ENCODE assay signal across 12 mouse cellular contexts in the genomic region with DNA sequence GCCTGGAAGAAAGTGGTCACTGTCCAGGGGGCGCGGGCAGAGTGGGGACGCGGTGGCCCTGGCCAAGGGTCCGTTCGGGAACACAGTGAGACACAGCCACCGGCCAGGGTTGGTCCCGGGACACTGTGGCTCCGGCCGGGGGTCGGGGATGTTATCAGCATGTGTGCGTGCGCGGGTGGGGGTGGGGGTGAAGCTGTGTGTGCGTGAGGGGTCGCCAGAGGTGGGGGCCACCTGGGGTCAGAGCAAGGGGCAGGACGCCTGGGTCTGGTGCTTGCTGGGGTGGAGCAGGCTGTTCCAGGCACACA. TPM values are rescaled to one million over a fixed set of nuclear protein-coding genes. Genes with fewer than 3 reads are reported as not detected.
DNase-seq lines count a peak whose midpoint lies in the region; ATAC-seq and TF ChIP-seq lines count a peak whose summit lies in the region.
"Had no signal": no experiment of that assay in that cellular context is flagged by ENCODE, and none has a peak within 500 bp of the region (broad histone marks: within the 10 kb centered on the region; RNA-seq: fewer than 3 reads in every experiment).

No protein-coding gene starts in this region.

- H3K27ac ChIP-seq in heart, embryonic 14.5 days (replicated peaks in 1 of 2; ENCODE audit: control insufficient read depth in 1 of 2, insufficient read depth in 1 of 2, low read depth in 2 of 2, low read length in 2 of 2) = no peak overlapping the region
- no peak overlapping the region for H3K27ac ChIP-seq in embryonic facial prominence, embryonic 12.5 days
- no peak overlapping the region for H3K27ac ChIP-seq in hindbrain, postnatal 0 days
- no peak overlapping the region for H3K27ac ChIP-seq in midbrain, embryonic 13.5 days

- no peak for DNase-seq in heart, adult 18-20 months
- DNase-seq in hindbrain, postnatal 0 days (ENCODE audit: low spot score) = no peak
- DNase-seq in layer of hippocampus, adult 9-11 months = no peak
- no peak for DNase-seq in right cerebral cortex, postnatal 10 days (ENCODE audit: low spot score in 2 of 2)
- DNase-seq: lung, postnatal 10 days; thymus, postnatal 4 days had no signal

- no peak for ATAC-seq in heart, embryonic 14.5 days (ENCODE audit: insufficient number of reproducible peaks, insufficient read depth, low FRiP score, low read depth)
- no peak for ATAC-seq in embryonic facial prominence, embryonic 12.5 days (ENCODE audit: insufficient number of reproducible peaks, insufficient read depth, low FRiP score, low TSS enrichment)
- no peak for ATAC-seq in hindbrain, postnatal 0 days
- ATAC-seq in midbrain, embryonic 13.5 days = 0 out of 2 replicates have a peak, but pooled peaks have one; percentile 9
- ATAC-seq in CD4-positive, CD25-positive, alpha-beta regulatory T cell, adult 4 months = no peak

- no peak for TF ChIP-seq CTCF in hindbrain, postnatal 0 days (IDR thresholded peaks at IDR 0.05; ENCODE audit: low read depth)

- no peaks in the 10 kb centered on the region for H3K9me3 ChIP-seq in heart, embryonic 14.5 days (ENCODE audit: control insufficient read depth, low read length)
- no peaks in the 10 kb centered on the region for H3K9me3 ChIP-seq in embryonic facial prominence, embryonic 12.5 days
- no peaks in the 10 kb centered on the region for H3K9me3 ChIP-seq in hindbrain, postnatal 0 days (ENCODE audit: low read length)
- no peaks in the 10 kb centered on the region for H3K9me3 ChIP-seq in midbrain, embryonic 13.5 days

- H3K4me1 ChIP-seq in heart, embryonic 14.5 days (ENCODE audit: control insufficient read depth in 2 of 2, insufficient read depth in 2 of 2, low read length in 2 of 2) = peaks cover 0 to 4% of the 10 kb centered on the region in 2 experiments; a peak in 1 of 4 replicates
- H3K4me1 ChIP-seq in embryonic facial prominence, embryonic 12.5 days = peaks cover 15% of the 10 kb centered on the region; the same call in 1 of the 2 replicates
- no peaks in the 10 kb centered on the region; the same call in 1 of the 2 replicates for H3K4me1 ChIP-seq in hindbrain, postnatal 0 days (ENCODE audit: insufficient read depth, low read length)
- H3K4me1 ChIP-seq in midbrain, embryonic 13.5 days (replicated peaks) = peaks cover 16% of the 10 kb centered on the region

- peak overlapping the region; percentile 44 for H3K4me2 ChIP-seq in heart, embryonic 14.5 days (ENCODE audit: low read length)
- H3K4me2 ChIP-seq in embryonic facial prominence, embryonic 12.5 days (replicated peaks) = peak overlapping the region; percentile 67
- H3K4me2 ChIP-seq in hindbrain, postnatal 0 days (ENCODE audit: low read depth, low read length) = peak overlapping the region; percentile 32
- H3K4me2 ChIP-seq in midbrain, embryonic 13.5 days (replicated peaks) = peak overlapping the region; percentile 55

- peak overlapping the region in 1 of 2 experiments; percentile 9; a peak in 1 of 4 replicates for H3K4me3 ChIP-seq in heart, embryonic 14.5 days (ENCODE audit: control insufficient read depth in 1 of 2, insufficient read depth in 1 of 2, low read depth in 1 of 2, low read length in 2 of 2)
- H3K4me3 ChIP-seq in embryonic facial prominence, embryonic 12.5 days = peak overlapping the region; percentile 32
- H3K4me3 ChIP-seq in hindbrain, postnatal 0 days (ENCODE audit: low read length) = peak overlapping the region; percentile 9
- peak overlapping the region; percentile 23 for H3K4me3 ChIP-seq in midbrain, embryonic 13.5 days (replicated peaks)

- H3K27me3 ChIP-seq in heart, embryonic 14.5 days (ENCODE audit: control insufficient read depth, insufficient read depth, low read length) = peaks cover 44% of the 10 kb centered on the region
- peaks cover 21% of the 10 kb centered on the region; the same call in 1 of the 2 replicates for H3K27me3 ChIP-seq in embryonic facial prominence, embryonic 12.5 days
- H3K27me3 ChIP-seq in hindbrain, postnatal 0 days (ENCODE audit: insufficient read depth, low read length) = peaks cover 7% of the 10 kb centered on the region; the same call in 1 of the 2 replicates
- H3K27me3 ChIP-seq in midbrain, embryonic 13.5 days = peaks cover 12% of the 10 kb centered on the region; the same call in 1 of the 2 replicates

- 3% methylated on average over 17 of the region's 17 CpGs for WGBS in heart, embryonic 14.5 days
- WGBS in embryonic facial prominence, embryonic 12.5 days = under 1% methylated on average over 16 of the region's 17 CpGs
- 2% methylated on average over 17 of the region's 17 CpGs for WGBS in hindbrain, postnatal 0 days
- under 1% methylated on average over 15 of the region's 17 CpGs for WGBS in midbrain, embryonic 13.5 days

- no peak overlapping the region for H3K9ac ChIP-seq in heart, embryonic 14.5 days (ENCODE audit: low read length)
- peak overlapping the region; percentile 36; the same call in 1 of the 2 replicates for H3K9ac ChIP-seq in embryonic facial prominence, embryonic 12.5 days
- 0 out of 2 replicates have a peak overlapping the region, but pooled peaks have one; percentile 21 for H3K9ac ChIP-seq in hindbrain, postnatal 0 days (replicated peaks; ENCODE audit: low read length)
- peak overlapping the region; percentile 51; the same call in 1 of the 2 replicates for H3K9ac ChIP-seq in midbrain, embryonic 13.5 days (replicated peaks)

- no peaks in the 10 kb centered on the region for H3K36me3 ChIP-seq in heart, embryonic 14.5 days (ENCODE audit: control insufficient read depth, insufficient read depth, low read length)
- H3K36me3 ChIP-seq in embryonic facial prominence, embryonic 12.5 days = no peaks in the 10 kb centered on the region
- H3K36me3 ChIP-seq in hindbrain, postnatal 0 days (ENCODE audit: insufficient read depth, low read length) = no peaks in the 10 kb centered on the region
- H3K36me3 ChIP-seq in midbrain, embryonic 13.5 days = no peaks in the 10 kb centered on the region

RNA-seq across cellular contexts. Expression of gene Zan, which starts 8.9 kb away (rescaled TPM):
- polyA plus RNA-seq in heart, embryonic 14.5 days (2014; fragmentation: Nextera tagmentation; extraction: Ambion mirVana) = 0.11 and 0.16 TPM in 2 replicates
- total RNA-seq in heart, adult 18-20 months (2021) = not detected
- polyA plus RNA-seq in embryonic facial prominence, embryonic 12.5 days (2016; fragmentation: Nextera tagmentation; extraction: Ambion mirVana) = 0.17 and 0.28 TPM in 2 replicates
- 0.43 and 1.6 TPM in 2 replicates for total RNA-seq in hindbrain, postnatal 0 days (2014; rRNA removed)
- 0.15 and 0.25 TPM in 2 replicates for polyA plus RNA-seq in hindbrain, postnatal 0 days (2015; fragmentation: Nextera tagmentation; extraction: Ambion mirVana)
- polyA plus RNA-seq in midbrain, embryonic 13.5 days (2015; fragmentation: Nextera tagmentation; extraction: Ambion mirVana) = 0.08 and 0.12 TPM in 2 replicates
- polyA plus RNA-seq in CD4-positive, CD25-positive, alpha-beta regulatory T cell, adult 4 months (2017; shearing (Covaris generic)) = under 1 TPM; 0.27 to 0.39 TPM
- total RNA-seq: adrenal gland, adult 18-20 months had no signal

RNA-seq across cellular contexts. Expression of gene Pop7, which starts 16.5 kb away (rescaled TPM):
- 44.3 and 49.8 TPM in 2 replicates for polyA plus RNA-seq in heart, embryonic 14.5 days (2014; fragmentation: Nextera tagmentation; extraction: Ambion mirVana)
- total RNA-seq in heart, adult 18-20 months (2021) = 10 to 100 TPM; 13.9 to 15.0 TPM
- polyA plus RNA-seq in embryonic facial prominence, embryonic 12.5 days (2016; fragmentation: Nextera tagmentation; extraction: Ambion mirVana) = 54.0 and 56.4 TPM in 2 replicates
- total RNA-seq in hindbrain, postnatal 0 days (2014; rRNA removed) = 62.1 and 83.5 TPM in 2 replicates
- 82.2 and 85.3 TPM in 2 replicates for polyA plus RNA-seq in hindbrain, postnatal 0 days (2015; fragmentation: Nextera tagmentation; extraction: Ambion mirVana)
- polyA plus RNA-seq in midbrain, embryonic 13.5 days (2015; fragmentation: Nextera tagmentation; extraction: Ambion mirVana) = 74.0 and 82.0 TPM in 2 replicates
- polyA plus RNA-seq in CD4-positive, CD25-positive, alpha-beta regulatory T cell, adult 4 months (2017; shearing (Covaris generic)) = 10 to 100 TPM; 44.2 to 57.4 TPM

RNA-seq across cellular contexts. Expression of gene Gigyf1, which starts 32.5 kb away (rescaled TPM):
- polyA plus RNA-seq in heart, embryonic 14.5 days (2014; fragmentation: Nextera tagmentation; extraction: Ambion mirVana) = 8.7 and 9.6 TPM in 2 replicates
- total RNA-seq in heart, adult 18-20 months (2021) = 10 to 100 TPM; 31.2 to 32.5 TPM
- polyA plus RNA-seq in embryonic facial prominence, embryonic 12.5 days (2016; fragmentation: Nextera tagmentation; extraction: Ambion mirVana) = 17.4 and 18.1 TPM in 2 replicates
- total RNA-seq in hindbrain, postnatal 0 days (2014; rRNA removed) = 20.3 and 21.4 TPM in 2 replicates
- polyA plus RNA-seq in hindbrain, postnatal 0 days (2015; fragmentation: Nextera tagmentation; extraction: Ambion mirVana) = 15.1 and 16.2 TPM in 2 replicates
- 19.6 and 20.5 TPM in 2 replicates for polyA plus RNA-seq in midbrain, embryonic 13.5 days (2015; fragmentation: Nextera tagmentation; extraction: Ambion mirVana)
- 10 to 100 TPM; 35.6 to 36.1 TPM for polyA plus RNA-seq in CD4-positive, CD25-positive, alpha-beta regulatory T cell, adult 4 months (2017; shearing (Covaris generic))

RNA-seq across cellular contexts. Expression of gene Epo, which starts 47.2 kb away (rescaled TPM):
- not detected in 2 replicates for polyA plus RNA-seq in heart, embryonic 14.5 days (2014; fragmentation: Nextera tagmentation; extraction: Ambion mirVana)
- not detected for total RNA-seq in heart, adult 18-20 months (2021)
- polyA plus RNA-seq in embryonic facial prominence, embryonic 12.5 days (2016; fragmentation: Nextera tagmentation; extraction: Ambion mirVana) = 0.34 and 0.47 TPM in 2 replicates
- total RNA-seq in hindbrain, postnatal 0 days (2014; rRNA removed) = not detected in 2 replicates
- polyA plus RNA-seq in hindbrain, postnatal 0 days (2015; fragmentation: Nextera tagmentation; extraction: Ambion mirVana) = not detected in 2 replicates
- polyA plus RNA-seq in midbrain, embryonic 13.5 days (2015; fragmentation: Nextera tagmentation; extraction: Ambion mirVana) = not detected in 2 replicates
- polyA plus RNA-seq in CD4-positive, CD25-positive, alpha-beta regulatory T cell, adult 4 months (2017; shearing (Covaris generic)) = not detected
- total RNA-seq: adrenal gland, adult 18-20 months; hematopoietic stem cell, adult 5-6 weeks had no signal

RNA-seq across cellular contexts. Expression of gene Gnb2, which starts 47.5 kb away (rescaled TPM):
- 296 and 340 TPM in 2 replicates for polyA plus RNA-seq in heart, embryonic 14.5 days (2014; fragmentation: Nextera tagmentation; extraction: Ambion mirVana)
- 100 to 1,000 TPM; 233 to 247 TPM for total RNA-seq in heart, adult 18-20 months (2021)
- polyA plus RNA-seq in embryonic facial prominence, embryonic 12.5 days (2016; fragmentation: Nextera tagmentation; extraction: Ambion mirVana) = 382 and 409 TPM in 2 replicates
- total RNA-seq in hindbrain, postnatal 0 days (2014; rRNA removed) = 1,135 and 1,251 TPM in 2 replicates
- 570 and 592 TPM in 2 replicates for polyA plus RNA-seq in hindbrain, postnatal 0 days (2015; fragmentation: Nextera tagmentation; extraction: Ambion mirVana)
- polyA plus RNA-seq in midbrain, embryonic 13.5 days (2015; fragmentation: Nextera tagmentation; extraction: Ambion mirVana) = 520 and 545 TPM in 2 replicates
- polyA plus RNA-seq in CD4-positive, CD25-positive, alpha-beta regulatory T cell, adult 4 months (2017; shearing (Covaris generic)) = 10 to 100 TPM; 36.8 to 66.7 TPM
